Mouse (Mus musculus): ENCODE measurements around the gene Snx29. TPM values are rescaled to one million over a fixed set of nuclear protein-coding genes. Genes with fewer than 3 reads are reported as not detected.

Snx29 gene
- total RNA-seq, 2 experiments from 2014 or later = 23.8 to 24.9 TPM

GRCm38 (mm10) chr16:11589782-11590695 is 267.3 kb downstream of the Snx29 start:
- TF ChIP-seq CTCF (conservative IDR thresholded peaks at IDR 0.05) = no peak
- H3K27ac ChIP-seq = peak overlapping the region; percentile 43; the same call in 1 of the 2 replicates
- H3K4me3 ChIP-seq = no peak overlapping the region
- no peak for DNase-seq (ENCODE audit: low spot score in 2 of 2)

DNA sequence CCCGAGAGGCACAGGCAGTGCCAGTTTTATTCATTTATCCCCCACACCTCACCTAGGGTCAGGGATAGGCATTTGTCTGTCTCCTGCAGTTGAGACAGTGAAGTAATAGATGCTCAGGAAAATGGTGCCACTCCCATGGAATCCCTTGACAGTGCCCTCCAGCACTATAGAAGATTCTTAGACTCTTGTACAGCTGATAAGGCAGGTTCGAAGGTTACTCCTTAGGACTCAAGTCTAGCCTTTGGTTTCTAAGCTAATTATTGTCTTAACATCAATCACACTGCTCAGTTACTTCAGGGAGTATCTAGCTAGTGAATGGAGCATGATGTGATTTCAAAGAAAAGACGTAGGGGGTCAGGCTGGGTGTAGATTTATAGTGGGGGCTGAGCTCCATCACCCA is 273.9 kb downstream of the Snx29 start:
- TF ChIP-seq CTCF (conservative IDR thresholded peaks at IDR 0.05) = no peak
- no peak for DNase-seq (ENCODE audit: low spot score in 2 of 2)
- Histone ChIP-seq H3K4me3 (no peak overlapping the region), H3K27ac (no peak overlapping the region)

DNA sequence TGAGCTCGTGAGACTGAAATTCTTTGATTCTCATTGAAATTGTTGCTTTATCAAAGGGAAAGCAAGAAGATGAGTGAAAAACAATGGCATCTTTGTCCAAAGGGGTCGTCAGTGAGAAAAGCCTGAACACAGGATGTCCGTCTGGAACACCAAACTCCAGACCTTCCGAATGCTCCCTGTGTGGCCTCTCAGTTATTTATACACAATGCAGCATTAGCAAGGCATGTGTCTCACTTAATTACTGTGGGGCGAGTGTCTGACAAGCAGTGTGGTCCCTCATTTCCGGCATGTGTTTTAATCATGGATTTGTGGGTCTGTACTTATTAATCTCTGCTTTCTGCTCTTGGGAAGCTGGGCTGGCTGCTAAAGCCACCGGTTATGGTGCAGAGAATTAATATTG is 275.1 kb downstream of the Snx29 start:
- TF ChIP-seq CTCF (conservative IDR thresholded peaks at IDR 0.05) = no peak
- Histone ChIP-seq H3K27ac (peak overlapping the region; percentile 33; the same call in 1 of the 2 replicates), H3K4me3 (no peak overlapping the region)
- DNase-seq (ENCODE audit: low spot score in 2 of 2) = no peak

DNA sequence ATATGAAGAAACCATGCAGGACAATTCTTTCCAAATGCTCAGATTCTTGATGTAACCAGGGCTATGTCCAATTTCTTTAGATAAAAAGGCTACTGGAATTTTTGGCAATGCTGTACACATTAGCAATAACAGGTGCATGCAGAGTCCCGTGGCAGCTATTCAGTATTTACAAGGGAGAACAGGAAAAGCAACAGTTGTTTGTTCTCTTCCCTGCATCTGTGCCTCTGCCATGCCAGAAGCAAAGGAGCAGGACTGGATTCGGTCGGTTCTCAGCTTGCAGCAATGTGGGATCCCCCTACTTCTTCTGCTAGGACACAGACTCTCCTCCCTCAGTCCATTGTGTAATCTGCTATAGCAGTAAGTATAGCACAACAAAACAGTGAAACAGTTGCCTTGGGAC is 276.8 kb downstream of the Snx29 start:
- H3K27ac ChIP-seq = peak overlapping the region; percentile 65
- no peak for TF ChIP-seq CTCF (conservative IDR thresholded peaks at IDR 0.05)
- peak; percentile 47 to 51 for DNase-seq (ENCODE audit: low spot score in 2 of 2)
- no peak overlapping the region for H3K4me3 ChIP-seq

- DNase-seq (ENCODE audit: low spot score in 2 of 2) = no peak
- TF ChIP-seq CTCF (conservative IDR thresholded peaks at IDR 0.05) = no peak
- Histone ChIP-seq H3K4me3 (no peak overlapping the region), H3K27ac (no peak overlapping the region)
Measured at GRCm38 (mm10) chr16:11601336-11602082, 278.8 kb downstream of the Snx29 start.

DNA sequence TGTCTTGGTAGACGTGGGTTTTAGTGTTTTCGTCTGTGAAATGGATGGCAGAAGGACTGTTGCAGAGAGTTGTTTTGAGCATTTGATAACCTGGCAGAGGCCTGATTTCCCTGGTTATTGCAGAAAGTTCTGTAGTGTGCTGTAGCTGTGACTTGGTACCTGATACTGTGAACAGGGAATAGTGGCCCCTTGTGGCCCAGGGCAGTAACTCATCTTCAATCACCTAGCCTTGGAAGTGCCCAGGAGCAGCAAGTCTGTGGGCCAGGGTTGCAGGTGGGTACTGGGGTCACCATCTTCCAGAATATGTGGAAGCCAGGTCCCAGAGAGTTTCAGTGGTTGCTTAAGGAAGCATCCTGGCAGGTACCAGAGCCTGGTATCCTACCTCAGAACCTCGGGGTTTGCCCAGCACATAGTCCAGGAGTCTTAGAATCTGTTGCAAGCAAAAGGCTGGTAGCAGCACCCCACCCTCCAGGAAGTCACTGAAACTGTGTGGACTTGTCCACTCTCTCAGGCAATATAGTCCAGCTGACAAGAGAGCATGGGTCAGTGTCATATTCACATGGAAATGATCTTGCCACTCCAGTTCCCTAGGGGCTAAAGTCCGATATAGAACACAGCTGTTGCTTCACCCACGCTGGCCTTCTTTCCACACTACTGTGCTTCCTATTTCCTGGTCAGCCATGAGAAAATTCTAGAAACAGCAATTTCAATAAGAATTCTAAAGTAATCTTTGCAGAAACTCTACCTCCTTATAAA is 281.1 kb downstream of the Snx29 start:
- DNase-seq (ENCODE audit: low spot score in 2 of 2) = peak in 1 of 2 experiments; percentile 33
- no peak overlapping the region for H3K27ac ChIP-seq
- no peak overlapping the region for H3K4me3 ChIP-seq
- TF ChIP-seq CTCF (conservative IDR thresholded peaks at IDR 0.05) = peak; percentile 81

DNA sequence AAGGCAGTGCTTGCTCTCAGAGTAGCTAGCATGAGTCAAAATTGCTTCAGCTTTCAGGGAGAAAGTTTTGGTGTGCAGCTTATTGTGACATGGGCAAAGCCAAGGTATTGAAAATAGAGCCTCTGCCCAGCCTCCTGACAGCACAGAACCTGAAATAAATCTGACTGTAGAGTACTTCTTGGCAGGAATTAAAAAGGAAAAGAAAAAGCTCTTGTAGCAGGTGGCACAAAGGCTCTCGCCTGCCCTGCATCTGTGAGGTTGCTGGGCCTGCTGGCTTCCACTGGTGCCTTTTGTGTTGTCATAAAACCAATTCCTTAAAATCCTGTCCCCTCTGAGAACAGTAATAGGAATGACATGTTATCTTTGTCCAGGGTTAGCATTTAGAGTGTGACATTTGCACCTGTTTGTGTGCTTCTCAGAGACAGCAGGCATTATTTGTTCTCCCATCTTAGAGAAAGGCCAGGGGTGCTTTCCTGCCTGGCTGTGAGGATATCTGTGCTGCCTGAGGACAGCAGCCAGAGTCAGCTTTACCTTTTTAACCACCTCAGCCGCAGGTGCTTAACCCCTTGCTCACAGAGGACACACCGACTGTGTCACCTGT is 289.9 kb downstream of the Snx29 start:
- Histone ChIP-seq H3K27ac (no peak overlapping the region; the same call in 1 of the 2 replicates), H3K4me3 (no peak overlapping the region)
- no peak for DNase-seq (ENCODE audit: low spot score in 2 of 2)
- no peak for TF ChIP-seq CTCF (conservative IDR thresholded peaks at IDR 0.05)

GRCm38 (mm10) chr16:11614401-11615014 is 291.8 kb downstream of the Snx29 start:
- H3K4me3 ChIP-seq = no peak overlapping the region
- DNase-seq (ENCODE audit: low spot score in 2 of 2) = no peak
- TF ChIP-seq CTCF (conservative IDR thresholded peaks at IDR 0.05) = no peak

GRCm38 (mm10) chr16:11615633-11616032 is 292.9 kb downstream of the Snx29 start:
- Histone ChIP-seq H3K4me3 (no peak overlapping the region), H3K27ac (peak overlapping the region; percentile 61; the same call in 1 of the 2 replicates)
- DNase-seq (ENCODE audit: low spot score in 2 of 2) = peak in 1 of 2 experiments; percentile 44

More at GRCm38 (mm10) chr16:11614401-11615014, 291.8 kb downstream of the Snx29 start:
- H3K27ac ChIP-seq = no peak overlapping the region

GRCm38 (mm10) chr16:11619951-11620350 is 297.2 kb downstream of the Snx29 start:
- TF ChIP-seq CTCF (conservative IDR thresholded peaks at IDR 0.05) = no peak
- H3K4me3 ChIP-seq = no peak overlapping the region
- no peak for DNase-seq (ENCODE audit: low spot score in 2 of 2)
- no peak overlapping the region for H3K27ac ChIP-seq

More at GRCm38 (mm10) chr16:11615633-11616032, 292.9 kb downstream of the Snx29 start:
- no peak for TF ChIP-seq CTCF (conservative IDR thresholded peaks at IDR 0.05)

DNA sequence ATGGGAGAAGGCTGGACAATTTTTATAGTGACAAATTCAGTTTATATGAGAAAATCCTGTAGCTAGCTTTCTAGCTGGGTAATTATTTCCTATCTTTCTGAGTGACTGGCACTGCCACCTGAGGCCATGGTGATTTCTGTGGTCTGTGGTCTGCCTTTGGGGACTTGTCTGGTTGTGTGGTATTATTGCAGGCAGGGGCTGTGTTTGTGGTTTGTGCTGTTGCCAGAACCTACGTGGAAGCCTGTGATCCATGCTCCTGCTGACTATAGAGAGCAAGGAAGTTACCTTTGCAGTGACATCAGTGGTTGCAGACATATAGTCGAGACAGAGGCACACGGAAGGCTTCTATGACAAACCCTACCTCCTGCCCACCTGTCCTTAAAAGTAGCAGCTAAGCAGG is 298.3 kb downstream of the Snx29 start:
- Histone ChIP-seq H3K4me3 (no peak overlapping the region), H3K27ac (no peak overlapping the region)
- DNase-seq (ENCODE audit: low spot score in 2 of 2) = no peak
- no peak for TF ChIP-seq CTCF (conservative IDR thresholded peaks at IDR 0.05)

DNA sequence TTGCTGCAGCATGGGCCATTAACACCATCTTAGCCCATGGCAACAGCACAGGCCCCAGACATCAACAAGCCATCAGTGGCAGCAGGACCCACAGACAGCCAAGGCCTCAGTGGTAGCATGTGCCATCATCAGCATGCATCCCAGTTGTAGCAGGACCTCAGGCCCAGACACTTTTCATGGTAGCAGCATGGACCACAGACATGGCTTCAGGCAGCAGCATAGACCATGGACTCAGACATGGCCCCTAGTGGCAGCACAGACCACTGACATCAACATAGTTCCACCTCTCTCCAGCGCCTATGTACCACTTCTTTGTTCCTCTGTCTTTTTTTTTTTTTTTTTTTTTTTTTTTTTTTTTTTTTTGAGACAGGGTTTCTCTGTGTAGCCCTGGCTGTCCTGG is 299.0 kb downstream of the Snx29 start:
- no peak overlapping the region for H3K4me3 ChIP-seq
- peak; percentile 18 for TF ChIP-seq CTCF (conservative IDR thresholded peaks at IDR 0.05)
- H3K27ac ChIP-seq = no peak overlapping the region
- no peak for DNase-seq (ENCODE audit: low spot score in 2 of 2)

Measured in layer of hippocampus, adult 2 months (tissue).